Mouse (Mus musculus): ENCODE data around the gene 0610040J01Rik.

DNA sequence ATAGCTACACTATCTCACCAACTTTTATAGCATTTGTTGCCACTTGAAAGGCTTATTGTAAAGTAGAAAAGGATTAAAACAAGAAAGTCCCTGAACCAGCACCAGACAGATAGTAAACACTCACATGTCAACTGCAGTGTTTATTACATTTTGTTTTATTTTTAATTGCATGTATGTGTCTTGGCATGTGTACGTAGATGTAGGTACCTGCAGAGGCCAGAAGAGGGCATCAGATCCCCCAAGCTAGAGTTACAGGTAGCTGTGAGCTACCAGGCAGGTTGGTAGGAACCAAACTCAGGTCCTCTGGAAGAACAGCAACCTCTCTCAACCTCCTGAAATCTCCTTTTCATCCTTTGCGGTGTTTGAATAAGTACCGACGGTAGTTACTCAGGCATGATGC is 74.9 kb downstream of the 0610040J01Rik start:
- TF ChIP-seq CTCF (IDR thresholded peaks at IDR 0.05) (no peak), EP300 (IDR thresholded peaks at IDR 0.05) (no peak)

All from lung, postnatal 0 days (tissue).